Mouse (Mus musculus): Measurements from ENCODE around the gene Orai1. TPM values are rescaled to one million over a fixed set of nuclear protein-coding genes. Genes with fewer than 3 reads are reported as not detected.
"Not testable (repeated sequence)": the region's sequence is repeated elsewhere in the genome, so short reads cannot be mapped to it uniquely, and the experiment has no call there.

Orai1 gene
- polyA plus RNA-seq, 1 experiment: 10.8 TPM

DNA sequence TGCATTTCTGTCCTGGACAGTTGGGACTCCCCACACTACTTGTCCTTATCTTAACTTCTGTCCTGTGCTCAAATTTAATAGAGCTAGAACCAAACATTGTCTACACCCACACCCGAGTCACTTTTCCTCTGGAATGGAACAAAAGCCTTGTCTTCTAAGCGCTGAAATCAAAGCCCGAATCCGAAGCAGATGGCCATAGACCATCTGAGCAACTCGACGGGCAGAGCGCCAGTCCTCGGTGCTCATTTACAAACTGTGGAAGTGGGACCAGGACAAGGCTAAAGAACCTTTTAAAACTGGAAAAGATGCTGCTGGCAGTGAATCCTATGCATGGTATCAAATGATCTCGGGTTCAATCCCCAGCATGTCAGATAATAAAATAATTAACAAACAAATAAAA lies 42.8 kb upstream of the Orai1 start:
- H3ac ChIP-seq (ENCODE audit: control insufficient read depth, insufficient read length, low read depth): no peak overlapping the region
- no peaks in the 10 kb centered on the region for H3K27me3 ChIP-seq (ENCODE audit: control insufficient read depth, insufficient read depth, insufficient read length)
- H3K79me2 ChIP-seq (ENCODE audit: control insufficient read depth, insufficient read depth): no peaks in the 10 kb centered on the region
- no peaks in the 10 kb centered on the region for H3K36me3 ChIP-seq (ENCODE audit: control insufficient read depth, insufficient read depth)
- no peaks in the 10 kb centered on the region for H3K79me3 ChIP-seq (ENCODE audit: low read depth)
- no peak for TF ChIP-seq FOSL1 (IDR thresholded peaks at IDR 0.05; ENCODE audit: insufficient read depth, low read length, poor library complexity, severe bottlenecking)
- TF ChIP-seq MYOD1 (IDR thresholded peaks at IDR 0.05; ENCODE audit: control insufficient read depth, insufficient read length, low read depth): no peak
- no peak for TF ChIP-seq CTCF (IDR thresholded peaks at IDR 0.05; ENCODE audit: control insufficient read depth, insufficient read depth, insufficient read length)
- TF ChIP-seq CEBPB (IDR thresholded peaks at IDR 0.05; ENCODE audit: low read depth): no peak
- H3K4me3 ChIP-seq (ENCODE audit: insufficient read depth, poor library complexity, severe bottlenecking): no peak overlapping the region

DNA sequence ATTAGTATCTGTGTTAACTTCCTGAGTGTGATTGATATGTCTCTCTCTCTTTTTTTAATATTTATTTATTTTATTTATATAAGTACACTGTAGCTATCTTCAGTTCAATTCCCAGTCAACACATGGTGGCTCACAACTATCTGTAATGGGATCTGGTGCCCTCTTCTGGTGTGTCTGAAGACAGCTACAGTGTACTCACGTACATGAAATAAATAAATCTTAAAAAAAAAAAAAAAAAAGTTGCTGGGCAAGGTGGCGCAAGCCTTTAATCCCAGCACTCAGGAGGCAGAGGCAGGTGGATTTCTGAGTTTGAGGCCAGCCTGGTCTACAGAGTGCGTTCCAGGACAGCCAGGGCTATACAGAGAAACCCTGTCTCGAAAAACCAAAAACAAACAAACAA lies 40.2 kb upstream of the Orai1 start:
- H3K4me3 ChIP-seq (ENCODE audit: insufficient read depth, poor library complexity, severe bottlenecking); H3ac ChIP-seq (ENCODE audit: control insufficient read depth, insufficient read length, low read depth); H3K79me2 ChIP-seq (ENCODE audit: control insufficient read depth, insufficient read depth); H3K27me3 ChIP-seq (ENCODE audit: control insufficient read depth, insufficient read depth, insufficient read length); H3K36me3 ChIP-seq (ENCODE audit: control insufficient read depth, insufficient read depth); H3K79me3 ChIP-seq (ENCODE audit: low read depth): not testable (repeated sequence)

- Histone ChIP-seq H3K27me3 (ENCODE audit: control insufficient read depth, insufficient read depth, insufficient read length) (no peaks in the 10 kb centered on the region), H3K4me3 (ENCODE audit: insufficient read depth, poor library complexity, severe bottlenecking) (no peak overlapping the region), H3ac (ENCODE audit: control insufficient read depth, insufficient read length, low read depth) (no peak overlapping the region), H3K79me3 (ENCODE audit: low read depth) (no peaks in the 10 kb centered on the region), H3K79me2 (ENCODE audit: control insufficient read depth, insufficient read depth) (no peaks in the 10 kb centered on the region), H3K36me3 (ENCODE audit: control insufficient read depth, insufficient read depth) (no peaks in the 10 kb centered on the region)
- TF ChIP-seq MYOD1 (IDR thresholded peaks at IDR 0.05; ENCODE audit: control insufficient read depth, insufficient read length, low read depth): no peak
- TF ChIP-seq MYOG (IDR thresholded peaks at IDR 0.05; ENCODE audit: control insufficient read depth, extremely low read depth, insufficient read length): no peak
- no peak for TF ChIP-seq FOSL1 (IDR thresholded peaks at IDR 0.05; ENCODE audit: insufficient read depth, low read length, poor library complexity, severe bottlenecking)
- no peak for TF ChIP-seq MAX (IDR thresholded peaks at IDR 0.05)
- no peak for TF ChIP-seq CTCF (IDR thresholded peaks at IDR 0.05; ENCODE audit: control insufficient read depth, insufficient read depth, insufficient read length)
- no peak for TF ChIP-seq CEBPB (IDR thresholded peaks at IDR 0.05; ENCODE audit: low read depth)
- no peak for TF ChIP-seq USF1 (IDR thresholded peaks at IDR 0.05; ENCODE audit: low read depth)
These were observed 35.9 kb upstream of the Orai1 start for GRCm38 (mm10) chr5:122978970-122979369.

- no peaks in the 10 kb centered on the region for H3K79me3 ChIP-seq (ENCODE audit: low read depth)
- no peak overlapping the region for H3ac ChIP-seq (ENCODE audit: control insufficient read depth, insufficient read length, low read depth)
- no peaks in the 10 kb centered on the region for H3K27me3 ChIP-seq (ENCODE audit: control insufficient read depth, insufficient read depth, insufficient read length)
- no peak overlapping the region for H3K4me3 ChIP-seq (ENCODE audit: insufficient read depth, poor library complexity, severe bottlenecking)
- no peaks in the 10 kb centered on the region for H3K79me2 ChIP-seq (ENCODE audit: control insufficient read depth, insufficient read depth)
- no peaks in the 10 kb centered on the region for H3K36me3 ChIP-seq (ENCODE audit: control insufficient read depth, insufficient read depth)
- TF ChIP-seq MYOG (IDR thresholded peaks at IDR 0.05; ENCODE audit: control insufficient read depth, extremely low read depth, insufficient read length) (no peak), USF1 (IDR thresholded peaks at IDR 0.05; ENCODE audit: low read depth) (no peak), CEBPB (IDR thresholded peaks at IDR 0.05; ENCODE audit: low read depth) (no peak), MAX (IDR thresholded peaks at IDR 0.05) (no peak), CTCF (IDR thresholded peaks at IDR 0.05; ENCODE audit: control insufficient read depth, insufficient read depth, insufficient read length) (no peak), FOSL1 (IDR thresholded peaks at IDR 0.05; ENCODE audit: insufficient read depth, low read length, poor library complexity, severe bottlenecking) (no peak), MYOD1 (IDR thresholded peaks at IDR 0.05; ENCODE audit: control insufficient read depth, insufficient read length, low read depth) (no peak)
These were observed 30.4 kb upstream of the Orai1 start for GRCm38 (mm10) chr5:122984483-122984882.

DNA sequence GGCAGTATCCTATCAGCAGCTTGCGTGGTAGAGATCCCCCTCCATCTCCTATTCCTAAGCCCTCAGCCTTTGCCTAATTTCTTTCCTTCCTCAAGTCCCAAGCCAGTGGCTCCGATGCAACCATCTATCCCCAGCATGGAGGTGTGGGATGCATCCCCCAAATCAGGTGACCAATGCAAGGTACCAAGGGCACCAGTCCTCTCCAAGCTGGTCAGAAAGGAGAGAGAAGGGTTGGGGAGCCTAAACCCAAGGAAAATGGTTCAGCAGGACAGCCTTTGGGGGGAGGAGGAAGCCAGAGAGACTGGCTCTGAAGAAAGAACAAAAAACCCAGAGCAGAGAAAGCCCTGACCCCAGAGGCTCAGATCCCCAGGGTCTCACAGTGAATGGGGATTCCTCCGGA lies 29.6 kb upstream of the Orai1 start:
- no peak for TF ChIP-seq CTCF (IDR thresholded peaks at IDR 0.05; ENCODE audit: control insufficient read depth, insufficient read depth, insufficient read length)
- no peak for TF ChIP-seq MYOG (IDR thresholded peaks at IDR 0.05; ENCODE audit: control insufficient read depth, extremely low read depth, insufficient read length)
- no peak for TF ChIP-seq FOSL1 (IDR thresholded peaks at IDR 0.05; ENCODE audit: insufficient read depth, low read length, poor library complexity, severe bottlenecking)
- no peak overlapping the region for H3K4me3 ChIP-seq (ENCODE audit: insufficient read depth, poor library complexity, severe bottlenecking)
- no peaks in the 10 kb centered on the region for H3K79me3 ChIP-seq (ENCODE audit: low read depth)
- H3ac ChIP-seq (ENCODE audit: control insufficient read depth, insufficient read length, low read depth): no peak overlapping the region
- H3K79me2 ChIP-seq (ENCODE audit: control insufficient read depth, insufficient read depth): no peaks in the 10 kb centered on the region
- H3K27me3 ChIP-seq (ENCODE audit: control insufficient read depth, insufficient read depth, insufficient read length): no peaks in the 10 kb centered on the region
- no peaks in the 10 kb centered on the region for H3K36me3 ChIP-seq (ENCODE audit: control insufficient read depth, insufficient read depth)

DNA sequence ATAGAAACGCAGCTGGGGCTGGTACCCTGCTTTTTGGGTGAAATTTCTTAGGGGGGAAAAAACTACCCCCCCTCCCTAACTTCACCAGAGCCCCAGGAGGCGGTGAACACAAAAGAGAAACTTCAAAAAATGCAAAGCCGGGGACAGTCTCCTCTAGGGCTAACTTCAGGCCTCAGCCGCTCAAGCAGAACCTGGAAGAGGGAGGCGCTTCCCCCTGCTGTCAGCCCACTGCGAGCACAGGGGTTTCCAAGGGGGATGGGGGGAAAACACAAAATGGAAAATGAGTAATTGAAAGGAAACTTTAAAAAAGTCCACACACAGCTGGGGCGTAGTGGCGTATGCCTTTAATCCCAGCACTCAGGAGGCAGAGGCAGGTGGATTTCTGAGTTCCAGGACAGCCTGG lies 28.8 kb upstream of the Orai1 start:
- Histone ChIP-seq H3K79me3 (ENCODE audit: low read depth) (no peaks in the 10 kb centered on the region), H3K36me3 (ENCODE audit: control insufficient read depth, insufficient read depth) (no peaks in the 10 kb centered on the region), H3K4me3 (ENCODE audit: insufficient read depth, poor library complexity, severe bottlenecking) (no peak overlapping the region), H3K27me3 (ENCODE audit: control insufficient read depth, insufficient read depth, insufficient read length) (no peaks in the 10 kb centered on the region), H3K79me2 (ENCODE audit: control insufficient read depth, insufficient read depth) (no peaks in the 10 kb centered on the region), H3ac (ENCODE audit: control insufficient read depth, insufficient read length, low read depth) (no peak overlapping the region)
- TF ChIP-seq CTCF (IDR thresholded peaks at IDR 0.05; ENCODE audit: control insufficient read depth, insufficient read depth, insufficient read length): no peak
- no peak for TF ChIP-seq USF1 (IDR thresholded peaks at IDR 0.05; ENCODE audit: low read depth)
- no peak for TF ChIP-seq MYOD1 (IDR thresholded peaks at IDR 0.05; ENCODE audit: control insufficient read depth, insufficient read length, low read depth)
- TF ChIP-seq MAX (IDR thresholded peaks at IDR 0.05): no peak
- TF ChIP-seq CEBPB (IDR thresholded peaks at IDR 0.05; ENCODE audit: low read depth): no peak
- TF ChIP-seq FOSL1 (IDR thresholded peaks at IDR 0.05; ENCODE audit: insufficient read depth, low read length, poor library complexity, severe bottlenecking): no peak
- no peak for TF ChIP-seq MYOG (IDR thresholded peaks at IDR 0.05; ENCODE audit: control insufficient read depth, extremely low read depth, insufficient read length)

Measured in C2C12 (cell line).